Mouse (Mus musculus) ES-Bruce4 (cell line): Measurements from ENCODE around the gene Klhl29. TPM values are rescaled to one million over a fixed set of nuclear protein-coding genes. Genes with fewer than 3 reads are reported as not detected.

Source experiments
- H3K27ac ChIP-seq: 2 replicates; pipeline ENCODE4 v1.5.1; 2012; ENCODE audit warnings: low read length, inconsistent platforms; ENCODE audit not compliant: insufficient read depth
- H3K27me3 ChIP-seq: 2 replicates; pipeline ENCODE4 v1.6.1; 2012; ENCODE audit warnings: mild to moderate bottlenecking, low read length, inconsistent platforms; ENCODE audit not compliant: control insufficient read depth, poor library complexity, insufficient read depth, severe bottlenecking
- H3K36me3 ChIP-seq: 2 replicates; pipeline ENCODE4 v1.6.1; 2012; ENCODE audit warnings: inconsistent platforms, mild to moderate bottlenecking, low read length, moderate library complexity; ENCODE audit not compliant: control insufficient read depth, poor library complexity, insufficient read depth, severe bottlenecking
- H3K4me1 ChIP-seq: one replicate; pipeline ENCODE4 v1.8.1; 2011; ENCODE audit warnings: low read length; ENCODE audit not compliant: control insufficient read depth, insufficient read depth
- H3K4me3 ChIP-seq: 2 replicates; pipeline ENCODE4 v1.5.1; 2011; ENCODE audit warnings: low read depth, mild to moderate bottlenecking, low read length
- H3K9ac ChIP-seq: 2 replicates; pipeline ENCODE4 v1.6.1; 2012; ENCODE audit warnings: low read depth, mild to moderate bottlenecking, inconsistent platforms; ENCODE audit not compliant: poor library complexity, severe bottlenecking
- H3K9me3 ChIP-seq: replicated peaks from 2 replicates; pipeline ENCODE4 v1.6.1; 2012; ENCODE audit warnings: mild to moderate bottlenecking, low read length, inconsistent platforms; ENCODE audit not compliant: control insufficient read depth, poor library complexity, insufficient read depth, severe bottlenecking
- CTCF ChIP-seq: IDR thresholded peaks from one replicate; pipeline ENCODE4 v1.8.1; 2011; ENCODE audit warnings: low read depth, low read length
- EP300 ChIP-seq: IDR thresholded peaks from 2 replicates; pipeline ENCODE4 v1.6.1; 2011; ENCODE audit warnings: low read depth, low read length; ENCODE audit not compliant: insufficient read depth
- POLR2A ChIP-seq: IDR thresholded peaks from one replicate; pipeline ENCODE4 v1.8.1; 2011; ENCODE audit warnings: low read length; ENCODE audit not compliant: insufficient read depth
- polyA plus RNA-seq: library from polyadenylated mRNA; stranded (reverse); fragments of >200 nt; gene quantifications from 2 replicates; pipeline ENCODE4 v1.2.4, GENCODE M21; 2011; ENCODE audit warnings: low read depth; ENCODE audit not compliant: missing spikeins, insufficient read depth, insufficient read length

The Klhl29 gene
- polyA plus RNA-seq, 1 experiment: 0.49 TPM

DNA sequence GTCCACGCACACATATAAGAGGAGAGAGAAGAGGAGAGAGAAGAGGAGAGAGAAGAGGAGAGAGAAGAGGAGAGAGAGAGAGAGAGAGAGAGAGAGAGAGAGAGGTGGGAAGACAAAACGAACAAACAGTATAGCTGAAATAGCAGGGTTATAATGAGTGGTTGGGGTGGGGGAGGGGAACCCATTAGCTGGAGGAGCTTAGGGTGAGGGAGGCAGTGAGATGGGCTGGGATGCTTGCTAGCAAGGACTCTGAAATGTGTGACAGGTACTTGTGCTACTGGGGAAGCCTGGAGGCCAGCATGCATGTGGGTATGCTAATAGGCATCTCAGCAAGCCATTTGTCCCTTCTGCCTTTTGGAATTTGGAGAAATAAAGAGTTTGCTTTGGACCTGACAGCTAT lies 122.9 kb downstream of the Klhl29 start:
- Histone ChIP-seq H3K27me3 (no peaks in the 10 kb centered on the region), H3K4me3 (no peak overlapping the region), H3K9me3 (no peaks in the 10 kb centered on the region), H3K27ac (no peak overlapping the region), H3K9ac (no peak overlapping the region), H3K36me3 (no peaks in the 10 kb centered on the region), H3K4me1 (no peaks in the 10 kb centered on the region)
- TF ChIP-seq POLR2A (no peak), EP300 (no peak), CTCF (no peak)

DNA sequence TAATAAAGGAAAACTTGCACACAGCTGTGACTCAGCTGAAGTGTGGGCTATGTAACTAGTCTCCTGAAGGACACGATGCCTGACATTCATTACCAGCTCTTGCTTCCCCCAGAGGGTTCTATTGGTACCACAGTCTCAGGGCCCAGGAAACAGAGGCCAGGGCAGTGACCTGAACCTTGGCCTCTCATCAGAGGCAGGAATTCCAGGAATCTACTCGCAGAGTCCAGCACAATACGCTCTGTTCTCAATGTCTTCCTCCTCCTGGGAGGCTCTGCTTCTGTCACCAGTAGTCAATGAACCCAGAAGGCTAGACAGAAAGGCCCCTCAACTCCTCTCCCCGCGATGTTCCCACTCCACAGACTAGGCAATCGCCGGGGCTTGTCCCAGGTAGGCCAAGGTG lies 125.4 kb downstream of the Klhl29 start:
- H3K4me1 ChIP-seq: no peaks in the 10 kb centered on the region
- H3K36me3 ChIP-seq: no peaks in the 10 kb centered on the region
- H3K4me3 ChIP-seq: no peak overlapping the region
- H3K9ac ChIP-seq: no peak overlapping the region
- no peaks in the 10 kb centered on the region for H3K9me3 ChIP-seq
- no peak overlapping the region for H3K27ac ChIP-seq
- no peak for TF ChIP-seq EP300
- no peak for TF ChIP-seq CTCF
- TF ChIP-seq POLR2A: no peak
- no peaks in the 10 kb centered on the region for H3K27me3 ChIP-seq

DNA sequence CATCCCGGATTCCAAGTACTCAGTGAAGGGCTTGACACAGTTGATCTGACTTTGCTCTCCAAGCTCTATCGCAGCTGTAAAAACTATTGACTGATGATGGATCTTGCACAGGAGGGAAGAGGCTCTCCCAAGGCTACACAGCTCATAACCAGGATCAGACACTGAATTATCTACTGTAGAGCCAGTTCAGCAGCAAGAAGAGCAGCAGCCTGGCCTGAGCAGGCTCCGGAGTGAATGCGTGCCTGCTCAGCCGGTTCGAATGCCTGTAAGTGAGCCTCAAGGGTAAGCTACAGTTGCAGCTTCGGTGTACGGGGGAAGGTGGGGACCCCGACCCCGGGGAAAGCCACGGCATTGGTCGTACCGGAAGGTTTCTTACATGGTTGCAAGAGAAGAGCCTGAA lies 126.4 kb downstream of the Klhl29 start:
- Histone ChIP-seq H3K27me3 (no peaks in the 10 kb centered on the region), H3K4me1 (no peaks in the 10 kb centered on the region), H3K27ac (no peak overlapping the region), H3K4me3 (no peak overlapping the region), H3K9ac (no peak overlapping the region), H3K36me3 (no peaks in the 10 kb centered on the region), H3K9me3 (no peaks in the 10 kb centered on the region)
- TF ChIP-seq POLR2A (no peak), CTCF (no peak), EP300 (no peak)

DNA sequence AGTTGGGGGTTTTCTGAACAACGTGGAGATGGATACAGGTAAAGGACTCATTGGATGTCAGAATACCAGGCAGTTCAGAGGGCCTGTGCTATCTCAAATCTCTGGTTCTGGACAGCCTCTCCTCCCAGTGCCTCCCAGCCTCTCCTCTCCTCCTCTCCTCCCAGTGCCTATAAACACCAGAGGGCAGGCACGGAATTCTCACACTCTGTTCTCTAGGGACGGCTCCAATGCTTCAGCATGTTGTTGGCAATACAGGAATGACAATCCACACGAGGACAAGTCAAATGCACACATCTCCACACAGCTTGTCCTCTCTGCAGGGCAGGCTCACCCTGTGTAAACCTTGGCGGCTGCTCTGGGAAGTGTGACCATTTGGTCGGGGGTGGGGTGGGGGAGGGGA lies 128.0 kb downstream of the Klhl29 start:
- H3K27me3 ChIP-seq: no peaks in the 10 kb centered on the region
- H3K9me3 ChIP-seq: no peaks in the 10 kb centered on the region
- no peaks in the 10 kb centered on the region for H3K36me3 ChIP-seq
- TF ChIP-seq EP300: no peak
- no peak for TF ChIP-seq POLR2A
- no peak for TF ChIP-seq CTCF
- H3K27ac ChIP-seq: no peak overlapping the region
- no peak overlapping the region for H3K4me3 ChIP-seq
- no peaks in the 10 kb centered on the region for H3K4me1 ChIP-seq
- no peak overlapping the region for H3K9ac ChIP-seq

DNA sequence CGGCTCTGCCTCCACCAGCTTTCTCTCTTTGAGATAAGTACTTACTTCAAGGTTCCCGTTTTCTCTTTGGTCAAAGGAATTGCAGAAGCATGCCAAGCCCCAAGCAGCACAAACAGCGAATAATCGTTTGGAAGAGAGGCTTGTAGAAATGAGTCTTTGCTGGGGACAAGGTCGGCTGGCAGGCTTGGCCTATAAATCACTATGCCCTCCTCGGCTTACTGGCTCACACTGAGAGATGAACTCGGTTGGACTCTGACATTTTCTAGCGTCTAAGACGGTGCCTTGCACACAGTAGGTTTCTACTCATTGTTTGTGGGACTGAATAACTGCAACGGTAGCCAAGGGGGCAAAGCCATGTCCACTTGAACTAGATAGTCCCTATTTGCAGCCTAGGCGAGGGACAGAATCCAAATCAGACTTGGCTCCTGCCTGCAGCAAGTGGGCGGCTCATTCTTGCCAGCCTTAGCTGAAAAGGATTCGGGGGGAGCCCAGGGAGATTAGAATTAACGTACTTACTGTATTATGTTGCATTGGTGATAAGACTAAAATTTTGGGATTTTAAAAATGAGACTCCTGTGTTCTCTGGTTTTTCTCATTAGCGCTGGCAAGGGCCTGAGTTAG lies 128.7 kb downstream of the Klhl29 start:
- TF ChIP-seq EP300 (no peak), CTCF (no peak), POLR2A (no peak)
- no peak overlapping the region for H3K9ac ChIP-seq
- no peak overlapping the region for H3K4me3 ChIP-seq
- no peaks in the 10 kb centered on the region for H3K4me1 ChIP-seq
- no peaks in the 10 kb centered on the region for H3K9me3 ChIP-seq
- no peaks in the 10 kb centered on the region for H3K27me3 ChIP-seq
- no peak overlapping the region for H3K27ac ChIP-seq
- no peaks in the 10 kb centered on the region for H3K36me3 ChIP-seq

DNA sequence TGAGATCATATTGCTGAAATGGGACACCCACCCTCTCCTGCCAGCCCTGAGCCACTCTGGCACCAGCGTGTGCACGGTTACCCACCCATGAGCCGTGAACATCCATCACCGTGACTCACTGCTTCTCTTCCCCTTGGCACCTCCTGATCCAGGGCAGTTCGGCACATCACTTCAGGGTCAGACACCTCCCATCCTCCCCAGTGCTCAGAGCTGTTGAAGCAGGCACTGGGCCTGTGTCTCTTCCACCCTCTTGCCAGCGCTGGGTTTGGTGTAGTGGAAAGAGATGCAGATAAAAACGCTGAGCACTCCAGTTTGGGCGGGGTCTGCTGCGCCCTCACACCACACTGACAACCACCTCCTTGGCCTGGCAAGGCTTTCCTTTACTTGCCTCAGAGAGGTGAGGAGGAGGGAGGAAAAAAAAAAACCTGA lies 129.3 kb downstream of the Klhl29 start:
- Histone ChIP-seq H3K36me3 (no peaks in the 10 kb centered on the region), H3K9me3 (no peaks in the 10 kb centered on the region), H3K9ac (no peak overlapping the region), H3K4me3 (no peak overlapping the region), H3K4me1 (no peaks in the 10 kb centered on the region), H3K27ac (no peak overlapping the region), H3K27me3 (no peaks in the 10 kb centered on the region)
- no peak for TF ChIP-seq CTCF
- TF ChIP-seq EP300: no peak
- no peak for TF ChIP-seq POLR2A
